Mouse (Mus musculus): ENCODE measurements at regions not wholly inside any gene's neighbourhood (a gene's known extent, or its start where the extent isn't known, plus 50 kb on each side); places are given as distances from the start of the nearest gene placed in this dataset.

DNA sequence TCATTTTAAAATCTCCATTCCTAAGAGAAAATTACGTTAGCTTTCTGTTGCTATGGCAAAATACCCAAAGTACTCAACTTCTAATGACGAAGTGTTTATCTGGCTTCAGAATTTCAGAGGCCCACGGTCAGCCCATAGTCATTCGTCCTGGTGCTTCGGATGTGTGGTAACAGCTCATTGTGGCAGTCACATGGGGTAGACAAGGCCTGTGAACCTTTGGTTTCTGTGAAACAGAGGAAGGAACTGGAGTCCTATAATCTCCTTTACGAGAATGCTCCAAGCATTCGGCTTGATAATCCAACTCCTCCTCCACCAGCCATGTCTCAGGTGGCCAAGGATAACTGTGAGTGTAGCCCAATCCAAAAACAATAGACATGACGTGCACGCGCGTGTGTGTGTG is 84.2 kb downstream of the Rchy1 start:
- no peak for TF ChIP-seq CTCF (IDR thresholded peaks at IDR 0.05; ENCODE audit: low read depth)
- TF ChIP-seq EP300 (IDR thresholded peaks at IDR 0.05; ENCODE audit: low read depth): no peak
